Mouse (Mus musculus): Measurements from ENCODE around the gene Olfr1046. TPM values are rescaled to one million over a fixed set of nuclear protein-coding genes. Genes with fewer than 3 reads are reported as not detected.
"Not testable (repeated sequence)": the region's sequence is repeated elsewhere in the genome, so short reads cannot be mapped to it uniquely, and the experiment has no call there.

Olfr1046 gene
- total RNA-seq (2021): not detected

GRCm38 (mm10) chr2:86219214-86219613 lies at the start of gene Olfr1046:
Gene Olfr1046 (minus strand): TSS chr2:86219314.
- no peak for DNase-seq (ENCODE audit: low spot score in 2 of 2)
- intact Hi-C loops (cut with DNase I): no loop called here

- intact Hi-C loops (cut with DNase I); DNase-seq (ENCODE audit: low spot score in 2 of 2): not testable (repeated sequence)
These were observed 39.1 kb upstream of the Olfr1046 start, which contains the start of gene Olfr1049 for GRCm38 (mm10) chr2:86258228-86258627. Gene Olfr1049 (minus strand): TSS chr2:86258328.

GRCm38 (mm10) chr2:86240189-86240588 lies 21.1 kb upstream of the Olfr1046 start, which contains the start of gene Olfr1048:
Gene Olfr1048 (minus strand): TSS chr2:86240289.
- intact Hi-C loops (cut with DNase I): no loop called here

GRCm38 (mm10) chr2:86231301-86231700 lies 12.2 kb upstream of the Olfr1046 start, which contains the start of gene Olfr1047:
Gene Olfr1047 (minus strand): TSS chr2:86231401.
- DNase-seq (ENCODE audit: low spot score in 2 of 2): no peak
- intact Hi-C loops (cut with DNase I): no loop called here

More at GRCm38 (mm10) chr2:86240189-86240588, 21.1 kb upstream of the Olfr1046 start, which contains the start of gene Olfr1048:
- DNase-seq (ENCODE audit: low spot score in 2 of 2): no peak

GRCm38 (mm10) chr2:86202909-86203308 lies 16.2 kb downstream of the Olfr1046 start, which contains the start of gene Olfr1045:
Gene Olfr1045 (minus strand): TSS chr2:86203009.
- DNase-seq (ENCODE audit: low spot score in 2 of 2): no peak
- intact Hi-C loops (cut with DNase I): no loop called here

GRCm38 (mm10) chr2:86195863-86196262 lies 23.3 kb downstream of the Olfr1046 start:
- intact Hi-C loops (cut with DNase I): no loop called here
- no peak for DNase-seq (ENCODE audit: low spot score in 2 of 2)

- DNase-seq (ENCODE audit: low spot score in 2 of 2): no peak
- intact Hi-C loops (cut with DNase I): no loop called here
These were observed 33.5 kb downstream of the Olfr1046 start, which contains the start of gene Olfr52 for GRCm38 (mm10) chr2:86185583-86185982. Gene Olfr52 (minus strand): TSS chr2:86185683.

GRCm38 (mm10) chr2:86179950-86180349 lies 39.2 kb downstream of the Olfr1046 start:
- intact Hi-C loops (cut with DNase I): no loop called here
- no peak for DNase-seq (ENCODE audit: low spot score in 2 of 2)

GRCm38 (mm10) chr2:86177720-86178119 lies 41.4 kb downstream of the Olfr1046 start, which contains the start of gene Olfr1044:
Gene Olfr1044 (minus strand): TSS chr2:86177820.
- no peak for DNase-seq (ENCODE audit: low spot score in 2 of 2)
- intact Hi-C loops (cut with DNase I): no loop called here

GRCm38 (mm10) chr2:86175422-86175821 lies 43.7 kb downstream of the Olfr1046 start:
- DNase-seq (ENCODE audit: low spot score in 2 of 2); intact Hi-C loops (cut with DNase I): not testable (repeated sequence)

- intact Hi-C loops (cut with DNase I): no loop called here
- DNase-seq (ENCODE audit: low spot score in 2 of 2): no peak
These were observed 51.7 kb downstream of the Olfr1046 start, which contains the start of gene Olfr1043 for GRCm38 (mm10) chr2:86167422-86167821. Gene Olfr1043 (minus strand): TSS chr2:86167522.

Other genes with a start within 250 kb of the Olfr1046 start
- not detected for gene Olfr1029, start 245.4 kb downstream of the Olfr1046 start, total RNA-seq (2021)
- not detected for gene Olfr1030, start 240.0 kb downstream of the Olfr1046 start, total RNA-seq (2021)
- gene Olfr1031, start 229.0 kb downstream of the Olfr1046 start, total RNA-seq (2021): not detected
- gene Olfr1032, start 213.8 kb downstream of the Olfr1046 start, total RNA-seq (2021): not detected
- not detected for gene Olfr1033, start 198.7 kb downstream of the Olfr1046 start, total RNA-seq (2021)
- not detected for gene Olfr1034, start 173.5 kb downstream of the Olfr1046 start, total RNA-seq (2021)
- not detected for gene Olfr1036, start 145.3 kb downstream of the Olfr1046 start, total RNA-seq (2021)
- gene Olfr1037, start 131.9 kb downstream of the Olfr1046 start, total RNA-seq (2021): not detected
- gene Olfr1039, start 83.4 kb downstream of the Olfr1046 start, total RNA-seq (2021): not detected
- gene Olfr1040, start 72.6 kb downstream of the Olfr1046 start, total RNA-seq (2021): not detected
- not detected for gene Olfr1042, start 57.5 kb downstream of the Olfr1046 start, total RNA-seq (2021)
- gene Olfr1043, start 51.8 kb downstream of the Olfr1046 start, total RNA-seq (2021): not detected
- not detected for gene Olfr1044, start 41.5 kb downstream of the Olfr1046 start, total RNA-seq (2021)
- not detected for gene Olfr52, start 33.6 kb downstream of the Olfr1046 start, total RNA-seq (2021)
- not detected for gene Olfr1045, start 16.3 kb downstream of the Olfr1046 start, total RNA-seq (2021)
- gene Olfr1047, start 12.1 kb upstream of the Olfr1046 start, total RNA-seq (2021): not detected
- not detected for gene Olfr1048, start 21.0 kb upstream of the Olfr1046 start, total RNA-seq (2021)
- not detected for gene Olfr1049, start 39.0 kb upstream of the Olfr1046 start, total RNA-seq (2021)
- gene Olfr1051, start 59.8 kb upstream of the Olfr1046 start, total RNA-seq (2021): not detected
- not detected for gene Olfr1052, start 73.1 kb upstream of the Olfr1046 start, total RNA-seq (2021)
- not detected for gene Olfr1053, start 96.0 kb upstream of the Olfr1046 start, total RNA-seq (2021)
- gene Olfr1054, start 116.1 kb upstream of the Olfr1046 start, total RNA-seq (2021): not detected
- gene Olfr1055, start 131.0 kb upstream of the Olfr1046 start, total RNA-seq (2021): not detected
- gene Olfr1056, start 143.2 kb upstream of the Olfr1046 start, total RNA-seq (2021): not detected
- not detected for gene Olfr1057, start 159.1 kb upstream of the Olfr1046 start, total RNA-seq (2021)
- gene Olfr1058, start 169.2 kb upstream of the Olfr1046 start, total RNA-seq (2021): not detected
- gene Olfr1061, start 194.7 kb upstream of the Olfr1046 start, total RNA-seq (2021): not detected
- gene Olfr1062, start 207.4 kb upstream of the Olfr1046 start, total RNA-seq (2021): not detected
- gene Olfr1065, start 231.3 kb upstream of the Olfr1046 start, total RNA-seq (2021): not detected
- gene Olfr1066, start 237.0 kb upstream of the Olfr1046 start, total RNA-seq (2021): not detected